Mouse (Mus musculus): ENCODE data around the gene Nt5dc3.

DNA sequence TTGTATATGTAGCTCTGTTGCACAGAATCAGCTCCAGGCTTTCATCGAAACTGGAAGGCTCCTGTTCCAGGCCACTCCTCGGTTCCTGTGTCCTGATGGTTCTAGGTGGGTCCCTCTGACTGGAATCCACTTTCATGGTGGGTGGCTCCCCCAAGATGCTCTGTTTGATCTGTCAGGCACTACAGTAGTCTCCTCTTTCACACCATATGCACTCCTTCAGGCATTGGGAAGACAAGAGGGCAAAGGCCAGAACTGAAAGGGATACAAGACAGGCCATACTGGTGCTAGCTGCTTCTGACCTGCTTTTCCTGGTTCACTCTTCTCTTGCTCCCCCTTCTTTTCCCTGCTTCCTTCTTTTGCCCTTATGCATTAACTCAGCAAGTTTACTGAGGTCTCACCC, 35.9 kb upstream of the Nt5dc3 start:
- TF ChIP-seq CTCF (IDR thresholded peaks at IDR 0.05; ENCODE audit: control insufficient read depth, insufficient read depth, insufficient replicate concordance, low read depth, low read length) (no peak), POLR2A (IDR thresholded peaks at IDR 0.05; ENCODE audit: control insufficient read depth, low read depth, low read length) (no peak)
